Mouse (Mus musculus): ENCODE data around the gene Zmpste24. TPM values are rescaled to one million over a fixed set of nuclear protein-coding genes. Genes with fewer than 3 reads are reported as not detected.
"Not testable (repeated sequence)": the region's sequence is repeated elsewhere in the genome, so short reads cannot be mapped to it uniquely, and the experiment has no call there.

The Zmpste24 gene
- polyA plus RNA-seq (2017; shearing (Covaris generic)): 10 to 100 TPM; 45.4 to 46.3 TPM

DNA sequence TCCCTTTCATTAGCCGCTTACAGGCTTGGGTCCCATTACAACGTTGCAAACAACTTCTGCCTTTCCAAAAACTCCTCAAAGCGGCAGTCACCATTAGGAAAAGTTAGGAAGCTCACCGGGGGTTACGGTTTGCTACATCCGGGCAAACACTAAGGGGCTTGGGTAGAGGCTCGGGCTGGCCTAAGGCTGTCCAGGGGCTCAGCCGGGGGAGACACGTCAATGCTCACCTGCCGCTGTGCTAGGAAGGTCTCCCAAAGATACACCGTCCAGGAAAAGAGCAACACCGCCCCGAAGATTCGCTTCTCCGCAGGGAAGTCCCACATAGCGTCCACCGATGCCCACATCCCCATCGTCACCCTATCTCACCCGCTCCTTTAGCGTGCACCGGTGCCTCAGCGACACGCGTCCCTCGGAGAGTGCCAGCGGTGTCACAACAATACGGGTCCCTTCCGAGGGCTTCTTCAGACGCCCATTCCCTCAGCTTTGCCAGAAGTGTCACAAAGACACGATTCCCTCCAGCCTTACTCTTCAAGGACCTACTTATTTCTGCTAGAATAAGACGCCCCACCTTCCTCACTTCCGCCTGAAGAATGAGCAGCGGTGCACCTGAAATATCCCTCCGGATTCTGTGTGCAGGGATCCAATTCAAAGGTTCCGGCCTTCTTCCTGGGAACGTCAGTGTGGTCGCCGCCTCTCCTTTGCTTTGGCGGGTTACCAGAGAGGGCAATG lies at the start of gene Zmpste24:
Zmpste24 (minus strand) TSS at position 592 of the 729 bp plus-strand sequence.
- peak; percentile 84 for ATAC-seq

DNA sequence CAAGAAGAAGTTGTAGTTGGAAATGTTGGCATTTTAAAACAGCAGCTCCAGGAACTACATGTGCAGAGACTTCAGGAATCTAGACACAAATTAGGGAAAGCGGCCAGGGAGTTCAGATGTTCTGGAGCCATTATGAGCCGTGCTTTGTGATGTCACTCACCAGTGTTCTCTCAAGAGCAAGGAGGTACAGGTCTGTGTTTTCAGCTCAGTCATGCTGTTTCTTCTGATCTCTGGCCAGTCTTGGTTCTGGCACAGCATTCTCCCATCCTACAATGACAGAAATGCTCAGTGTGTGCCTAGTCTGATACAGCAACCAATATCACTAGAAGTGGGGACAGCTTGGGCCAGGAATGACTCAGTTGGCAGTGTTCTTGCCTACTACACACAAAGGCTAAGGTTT lies 11.1 kb upstream of the Zmpste24 start, which contains the start of gene Tmco2:
Tmco2 (minus strand) TSS at position 101 of the 400 bp plus-strand sequence.
- ATAC-seq: no peak

DNA sequence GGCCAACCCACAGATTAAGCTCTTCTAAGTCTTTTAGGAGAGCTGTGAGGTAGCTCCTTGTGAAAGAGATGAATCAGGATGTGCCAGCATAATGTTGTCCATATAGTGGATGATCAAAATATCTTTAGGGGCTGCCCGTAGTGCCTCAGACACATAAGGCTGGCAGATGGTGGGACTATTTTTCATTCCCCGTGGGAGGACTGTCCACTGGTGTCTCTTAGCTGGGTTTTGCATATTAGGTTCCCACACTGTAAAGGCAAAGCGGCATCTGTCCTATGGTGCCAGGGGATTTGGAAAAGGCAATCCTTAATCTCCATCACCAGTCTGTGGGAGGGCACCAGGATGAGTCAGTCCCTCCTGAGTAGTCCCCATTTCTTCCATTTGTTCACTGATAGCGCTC lies 5.3 kb upstream of the Zmpste24 start:
- no peak for ATAC-seq

DNA sequence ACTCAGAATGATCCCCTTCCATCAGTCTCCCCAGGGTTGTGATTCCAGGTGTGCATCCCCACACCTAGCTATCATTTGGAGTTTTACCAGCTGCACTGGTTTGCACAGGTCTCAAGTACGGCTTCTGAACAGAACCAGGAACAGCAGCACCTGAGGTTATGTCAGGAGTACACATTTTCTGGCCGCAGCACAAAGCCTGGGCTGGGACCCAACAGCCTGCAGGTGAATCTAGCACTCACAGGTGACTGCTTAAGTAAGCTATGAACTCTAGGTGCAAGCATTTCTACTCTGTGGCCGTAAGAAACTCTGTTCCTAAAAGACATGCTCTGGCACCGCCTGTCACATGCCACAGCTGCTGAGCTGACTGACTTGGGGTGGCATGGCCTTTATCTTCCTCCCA lies 7.8 kb downstream of the Zmpste24 start:
- no peak for ATAC-seq

DNA sequence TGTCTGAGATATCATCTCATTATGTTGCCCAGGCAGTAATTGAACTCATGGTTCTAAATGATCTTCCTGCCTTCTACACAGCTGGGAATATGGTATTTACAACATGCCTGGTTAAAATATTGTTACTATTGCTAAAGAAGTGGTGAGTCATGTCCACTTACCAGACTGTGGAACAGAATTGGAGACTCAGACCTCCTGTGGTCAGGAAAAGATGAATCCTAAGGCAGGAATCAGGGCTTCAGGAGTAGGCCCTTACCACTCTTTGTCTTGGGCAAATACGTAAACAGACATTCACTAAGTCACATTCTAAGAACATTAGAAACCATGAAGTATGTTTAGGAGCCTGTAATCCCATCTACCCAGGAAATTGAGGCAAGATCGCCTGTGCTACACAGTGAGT lies 9.3 kb downstream of the Zmpste24 start:
- no peak for ATAC-seq

DNA sequence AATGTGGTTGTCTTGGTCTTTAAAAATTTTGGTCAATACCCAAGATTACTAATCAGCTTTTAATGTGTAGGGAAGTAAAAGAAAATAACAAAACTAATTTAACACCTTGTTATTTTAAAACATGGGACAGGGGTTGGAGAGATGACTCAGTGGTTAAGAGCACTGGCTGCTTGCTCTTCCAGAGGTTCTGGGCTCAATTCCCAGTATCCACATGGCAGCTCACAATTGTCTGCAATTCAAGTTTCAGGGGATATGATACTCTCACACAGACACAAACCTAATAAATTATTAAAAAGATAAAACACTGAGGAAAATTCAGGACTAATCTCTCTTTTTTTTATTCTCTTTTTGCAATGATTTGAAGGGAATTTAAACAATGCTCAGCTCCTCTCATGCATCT lies 13.5 kb downstream of the Zmpste24 start:
- no peak for ATAC-seq

DNA sequence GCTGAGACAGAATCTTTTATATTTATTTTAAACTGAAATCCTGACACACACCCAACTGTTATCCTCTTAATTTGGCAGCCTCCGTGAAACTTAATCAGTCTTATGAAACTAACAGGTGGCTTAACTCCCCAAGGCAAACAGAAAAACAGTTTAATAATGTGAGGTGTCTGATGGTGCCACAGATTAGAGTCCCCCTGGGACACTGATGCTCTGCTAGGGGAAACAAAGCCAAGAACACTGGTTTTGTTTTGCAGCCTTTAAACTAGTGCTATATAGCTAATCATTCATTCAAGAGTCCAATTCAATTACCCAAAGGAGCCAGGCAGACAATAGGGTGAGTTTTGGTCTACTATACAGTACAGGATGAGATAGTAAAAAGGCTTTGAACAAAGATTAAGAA lies 17.6 kb downstream of the Zmpste24 start:
- ATAC-seq: no peak

DNA sequence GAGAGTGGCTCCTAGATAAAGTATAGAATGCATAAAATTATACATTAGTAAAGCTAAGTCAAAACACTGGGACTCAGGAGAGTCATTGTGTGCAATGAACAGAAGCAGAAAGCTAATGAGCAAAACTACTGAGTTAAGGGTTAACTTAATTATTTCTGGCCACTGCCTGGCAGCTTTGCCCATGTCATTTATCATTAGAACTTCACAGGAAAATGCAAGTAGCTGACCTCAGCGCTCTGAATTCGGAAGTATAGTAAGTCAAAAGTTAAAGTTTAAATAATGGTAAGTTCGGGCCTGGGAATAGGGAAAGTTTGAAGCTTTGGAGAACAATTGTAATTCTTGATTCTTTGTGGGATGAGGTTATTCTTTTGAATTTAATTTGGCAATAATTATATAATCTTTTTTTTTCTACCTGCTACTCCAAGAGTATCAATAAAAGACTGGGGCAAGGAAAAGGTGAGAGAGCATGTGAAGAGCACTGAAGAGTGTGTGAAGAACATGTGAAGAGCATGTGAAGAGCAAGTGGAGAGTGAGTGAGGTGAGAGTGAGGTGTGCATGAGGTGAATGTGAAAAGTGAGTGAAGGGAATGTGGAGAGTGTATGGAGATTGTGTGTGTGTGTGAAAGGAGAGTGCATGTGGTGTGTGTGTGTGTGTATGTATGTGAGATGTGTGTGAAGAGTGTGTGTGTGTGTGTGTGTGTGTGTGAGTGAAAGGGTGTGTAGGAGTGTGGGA lies 20.0 kb downstream of the Zmpste24 start:
- no peak for ATAC-seq

DNA sequence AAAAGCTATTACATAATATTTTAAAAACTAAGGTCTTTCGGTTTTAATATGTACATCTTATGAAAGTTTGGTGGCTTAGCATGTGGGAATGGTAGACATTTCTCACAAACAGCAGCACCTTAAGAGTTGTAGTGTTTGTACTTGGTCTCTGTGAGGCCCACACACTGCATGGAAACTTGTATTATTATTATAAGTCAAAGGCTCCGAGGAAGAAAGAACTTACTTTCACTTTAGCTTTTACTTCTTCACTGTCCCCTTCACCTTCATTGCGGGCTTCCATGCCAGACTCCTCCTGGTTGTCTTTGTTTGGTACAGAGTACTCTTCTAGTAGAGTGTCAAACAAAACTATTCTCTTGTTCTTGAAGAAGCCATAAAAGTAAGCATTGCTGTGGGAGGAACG lies 23.8 kb downstream of the Zmpste24 start:
- ATAC-seq: peak; percentile 63

DNA sequence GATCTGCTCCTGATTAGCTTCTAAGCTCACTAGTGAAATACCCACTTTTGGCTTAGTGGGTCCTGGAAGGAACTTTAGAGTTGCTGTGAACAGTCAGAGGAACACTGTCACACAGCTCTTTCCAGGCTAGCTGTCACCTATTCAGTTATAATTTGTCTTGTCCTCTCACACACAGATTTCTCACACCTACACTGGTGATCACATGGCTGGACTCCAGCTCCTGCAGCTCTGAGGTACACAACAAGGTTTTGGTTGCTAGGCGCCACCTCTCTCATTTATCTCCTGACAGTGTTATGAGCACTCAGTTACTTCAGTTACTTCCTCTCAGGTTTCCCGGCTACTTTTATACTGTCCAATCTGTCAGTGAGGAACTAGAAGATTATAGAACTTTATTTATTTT lies 32.7 kb downstream of the Zmpste24 start:
- ATAC-seq: no peak

DNA sequence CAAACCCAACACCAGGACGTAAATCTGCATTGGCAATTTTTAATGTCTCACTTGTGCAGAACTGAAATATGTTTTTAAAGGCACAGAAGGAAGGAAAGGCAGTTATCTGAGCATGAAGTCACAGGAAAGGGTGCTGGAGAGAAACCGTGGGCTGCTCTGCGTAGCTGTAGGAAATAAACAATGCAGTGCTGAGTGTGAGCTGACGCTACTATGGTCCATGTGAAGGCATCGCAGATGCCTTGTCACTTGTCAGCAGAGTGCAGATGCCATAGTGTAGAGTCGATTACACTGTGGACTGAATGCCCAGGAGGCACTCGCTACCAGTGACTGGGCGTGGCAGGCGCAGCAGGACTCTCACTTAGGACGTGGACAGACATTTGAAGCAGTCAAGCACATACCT lies 38.8 kb downstream of the Zmpste24 start:
- ATAC-seq: not testable (repeated sequence)

DNA sequence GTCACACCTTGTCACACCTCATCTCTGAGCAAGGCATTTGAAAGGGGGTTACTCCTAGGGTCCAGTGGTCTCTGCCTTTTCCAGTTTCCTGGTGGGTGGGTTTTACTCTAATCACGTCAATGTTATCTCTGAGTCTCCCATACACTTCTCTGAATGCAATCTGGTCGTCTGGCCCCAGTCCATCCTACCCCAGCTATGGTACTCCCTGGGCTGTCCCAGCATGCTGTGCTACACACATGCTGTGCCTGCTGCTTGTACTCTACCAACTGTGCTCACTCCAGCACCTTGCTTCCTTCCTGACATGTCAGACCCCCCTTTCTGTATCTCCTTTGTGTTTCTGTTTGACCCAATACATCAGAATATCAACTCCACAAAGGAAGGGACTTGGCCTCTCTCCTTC lies 41.0 kb downstream of the Zmpste24 start:
- ATAC-seq: no peak

DNA sequence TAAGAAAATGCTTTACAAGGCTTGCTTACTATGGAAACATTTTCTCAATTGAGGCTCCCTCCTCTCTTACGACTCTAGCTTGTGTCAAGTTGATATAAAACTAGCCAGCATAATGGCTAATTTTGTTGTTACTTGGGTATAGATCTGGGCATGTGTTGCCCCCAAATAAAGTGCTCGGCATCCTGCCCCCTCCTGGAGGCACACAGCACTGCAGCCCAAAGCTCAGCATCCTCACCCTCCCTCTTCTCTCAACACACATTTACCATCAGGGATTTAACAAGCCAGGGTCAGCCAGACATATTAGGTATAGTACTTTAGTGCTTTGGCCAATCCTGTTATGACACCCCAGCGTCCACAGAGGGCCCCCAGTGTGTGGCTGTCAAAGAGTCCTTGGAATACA lies 41.7 kb downstream of the Zmpste24 start:
- no peak for ATAC-seq

DNA sequence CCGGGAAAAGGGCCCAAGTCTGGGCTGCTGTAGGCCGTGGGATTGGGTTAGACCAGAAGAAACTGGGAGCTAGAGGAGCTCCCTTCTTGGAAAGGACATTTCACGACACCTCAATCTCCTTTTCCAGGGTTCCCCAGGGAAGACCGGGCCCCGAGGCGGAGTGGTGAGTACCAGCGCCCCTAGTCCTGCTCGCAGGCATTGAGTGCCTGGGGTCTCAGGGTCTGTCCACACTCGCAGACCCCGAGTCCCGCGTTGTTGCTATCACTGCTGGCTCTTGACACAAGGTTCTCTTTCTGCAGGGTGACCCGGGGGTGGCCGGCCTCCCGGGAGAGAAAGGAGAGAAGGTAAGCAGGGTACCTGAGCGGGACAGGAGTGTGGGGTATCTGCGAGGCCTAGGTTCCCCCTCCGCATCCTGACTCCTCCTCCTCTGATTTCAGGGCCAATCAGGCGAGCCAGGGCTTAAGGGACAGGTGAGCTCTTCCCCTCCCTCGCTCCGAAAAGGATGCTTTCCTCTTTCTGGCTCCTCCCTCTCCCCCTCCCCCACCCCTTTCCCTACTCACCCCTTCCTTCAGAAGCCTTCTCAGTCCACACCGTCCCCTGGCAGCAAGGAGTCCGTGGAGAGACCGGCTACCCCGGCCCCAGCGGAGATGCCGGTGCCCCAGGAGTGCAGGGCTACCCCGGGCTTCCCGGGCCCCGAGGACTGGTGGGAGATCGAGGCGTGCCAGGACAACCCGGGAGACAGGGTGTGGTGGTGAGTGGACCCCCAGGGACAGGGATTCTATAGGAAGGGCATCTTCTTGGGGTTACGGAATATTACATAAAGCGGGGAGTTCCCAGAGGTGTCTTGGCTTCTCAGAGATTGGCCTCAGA lies 45.4 kb downstream of the Zmpste24 start:
- no peak for ATAC-seq

DNA sequence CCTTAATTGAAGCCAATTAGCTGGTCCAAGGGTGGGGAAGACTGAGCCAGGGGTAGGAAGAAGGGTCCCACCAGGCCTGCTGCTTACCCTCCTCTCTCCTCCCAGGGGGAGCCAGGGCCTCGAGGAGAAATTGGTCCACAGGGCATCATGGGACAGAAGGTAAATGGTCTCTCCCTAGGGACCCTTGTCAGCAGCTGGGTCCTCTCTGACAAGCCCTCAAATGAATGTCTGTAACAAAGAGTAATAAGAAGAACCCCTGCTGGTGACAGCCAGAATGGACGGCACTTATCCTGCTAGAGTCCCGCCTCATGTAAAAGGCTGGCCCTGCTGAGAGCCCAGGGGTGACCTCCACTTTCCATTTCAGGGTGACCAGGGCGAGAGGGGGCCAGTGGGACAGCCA lies 46.2 kb downstream of the Zmpste24 start:
- no peak for ATAC-seq

DNA sequence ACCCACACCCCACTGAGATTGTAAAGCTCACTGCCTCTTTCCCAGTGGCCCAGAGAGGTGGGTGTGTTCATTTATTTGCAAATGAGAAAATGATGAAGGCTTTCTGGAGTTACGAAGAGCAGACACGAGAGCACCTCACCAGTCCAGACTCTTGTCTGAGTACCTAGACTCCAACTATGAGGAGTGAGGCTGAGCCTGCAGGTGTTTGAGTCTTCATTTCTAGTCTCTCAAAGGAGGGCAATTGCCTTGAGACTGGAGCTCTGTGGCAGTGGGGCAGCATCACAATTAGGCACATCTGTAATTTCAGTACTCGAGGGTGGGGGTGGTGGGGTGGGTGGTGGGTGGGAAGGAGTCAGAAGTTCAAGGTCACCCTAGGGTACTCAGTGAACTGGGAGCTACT lies 55.1 kb downstream of the Zmpste24 start:
- no peak for ATAC-seq

DNA sequence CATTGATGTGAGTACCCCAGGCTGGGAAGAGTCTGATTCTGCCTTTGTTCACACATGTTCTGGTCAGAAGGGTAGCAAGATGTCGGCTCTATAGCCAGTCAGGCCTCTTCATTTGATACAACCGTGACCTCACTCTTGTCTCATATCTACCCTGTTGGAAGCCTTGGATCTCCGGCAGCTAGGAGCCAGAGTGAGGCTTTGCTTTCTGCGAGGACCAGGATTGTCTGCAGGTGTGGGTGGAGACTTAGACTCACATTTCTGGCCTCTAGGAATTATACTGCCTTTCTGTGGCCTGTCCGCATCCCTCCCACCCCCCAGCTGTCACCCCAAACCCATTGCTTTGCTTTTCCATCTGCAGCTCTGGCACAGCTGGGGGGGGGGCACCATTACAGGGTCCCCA lies 55.6 kb downstream of the Zmpste24 start:
- no peak for ATAC-seq

DNA sequence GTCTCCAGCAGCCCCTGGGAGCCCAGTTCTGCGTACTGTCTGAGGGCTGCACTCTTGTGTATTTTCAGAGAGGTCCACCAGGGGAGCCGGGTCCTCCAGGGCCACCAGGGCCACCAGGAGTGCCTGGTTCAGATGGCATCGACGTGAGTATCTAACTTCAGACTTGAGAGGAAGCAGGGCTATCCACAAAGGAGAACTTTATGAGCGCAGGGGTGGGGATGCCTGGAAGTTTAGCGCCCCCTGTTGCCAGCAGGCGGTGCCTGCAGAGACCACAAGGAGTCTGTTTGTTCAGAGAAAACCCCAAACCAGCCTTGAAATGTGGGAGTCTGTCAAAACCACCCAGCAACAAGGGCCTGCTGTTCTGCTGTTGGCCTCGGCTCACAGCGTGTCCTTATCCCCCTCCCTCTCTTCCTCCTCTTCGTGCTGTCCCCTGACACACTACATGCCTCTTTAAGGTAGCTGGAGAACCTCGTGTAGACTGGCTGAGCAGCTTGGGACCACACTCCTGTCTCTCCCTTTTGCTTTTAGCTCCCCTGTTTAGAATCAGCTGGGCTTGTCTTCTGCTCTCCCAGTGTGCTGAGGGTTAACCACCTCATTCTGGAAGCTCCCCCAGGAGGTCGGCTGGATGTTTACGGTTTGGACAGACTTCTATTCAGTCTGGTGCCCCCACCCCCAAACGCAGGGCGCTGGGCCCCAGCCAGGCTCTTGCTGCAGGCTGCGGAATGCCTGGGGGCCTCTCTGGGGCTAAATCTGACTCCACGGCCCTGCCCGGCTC lies 57.0 kb downstream of the Zmpste24 start:
- ATAC-seq: peak; percentile 68

DNA sequence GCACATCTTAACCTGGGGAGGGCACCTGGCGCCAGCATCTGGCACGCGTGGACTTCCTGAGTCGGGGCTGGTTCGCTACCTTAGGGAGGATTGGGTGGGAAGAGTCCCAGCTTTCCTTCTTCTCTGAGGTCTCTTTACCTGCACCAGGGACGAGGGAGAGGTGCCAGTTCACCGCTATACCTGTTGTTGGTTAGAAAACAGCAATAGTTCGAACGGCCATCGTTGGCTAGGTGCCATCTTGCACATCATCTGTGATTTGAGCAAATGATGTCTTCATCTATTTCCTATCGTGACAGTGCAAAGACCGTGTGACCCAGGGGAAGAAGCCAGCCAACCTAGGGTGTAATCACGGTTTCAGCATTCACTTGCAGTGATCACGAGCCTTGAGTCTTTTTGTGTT lies 57.7 kb downstream of the Zmpste24 start:
- no peak for ATAC-seq

DNA sequence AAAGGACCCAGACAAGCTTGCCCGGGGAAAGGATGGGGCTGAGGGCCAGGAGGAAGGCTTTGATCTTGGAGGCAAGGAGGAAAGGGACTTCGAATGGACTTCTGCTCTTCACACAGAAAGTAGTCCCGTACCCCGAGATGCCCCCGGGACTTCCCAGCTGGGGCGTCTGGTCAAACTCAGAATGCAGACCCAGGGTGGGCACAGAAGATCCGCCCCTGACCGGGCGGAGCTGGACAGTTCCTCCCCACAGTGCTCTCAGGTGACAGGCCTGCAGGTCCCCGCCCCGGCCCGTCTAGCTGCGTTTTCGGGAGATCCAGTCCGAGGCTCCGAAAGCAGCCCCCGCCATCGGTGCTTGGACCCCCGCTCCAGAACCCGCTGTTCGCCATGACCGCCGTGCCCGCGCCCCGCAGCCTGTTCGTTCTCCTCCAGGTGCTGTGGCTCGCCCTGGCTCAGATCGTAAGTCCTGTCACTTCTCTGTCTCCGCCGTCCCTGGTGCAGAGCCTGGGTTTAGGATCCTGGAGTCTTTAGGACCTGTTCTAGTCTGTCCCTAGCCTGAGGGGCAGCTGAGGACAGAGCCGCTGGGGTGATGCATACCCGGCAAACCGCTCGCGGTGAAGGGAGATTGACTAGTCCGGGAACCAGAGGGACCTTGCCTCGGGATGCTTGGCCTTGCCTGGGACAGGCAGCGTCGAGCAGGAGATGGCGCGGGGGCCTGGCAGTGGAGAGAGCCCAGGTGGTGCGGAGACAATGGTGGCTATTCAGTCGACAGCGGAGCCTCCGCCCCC lies 58.5 kb downstream of the Zmpste24 start, which contains the start of gene Col9a2:
Col9a2 (plus strand) TSS at position 55 of the 785 bp plus-strand sequence.
- ATAC-seq: no peak

DNA sequence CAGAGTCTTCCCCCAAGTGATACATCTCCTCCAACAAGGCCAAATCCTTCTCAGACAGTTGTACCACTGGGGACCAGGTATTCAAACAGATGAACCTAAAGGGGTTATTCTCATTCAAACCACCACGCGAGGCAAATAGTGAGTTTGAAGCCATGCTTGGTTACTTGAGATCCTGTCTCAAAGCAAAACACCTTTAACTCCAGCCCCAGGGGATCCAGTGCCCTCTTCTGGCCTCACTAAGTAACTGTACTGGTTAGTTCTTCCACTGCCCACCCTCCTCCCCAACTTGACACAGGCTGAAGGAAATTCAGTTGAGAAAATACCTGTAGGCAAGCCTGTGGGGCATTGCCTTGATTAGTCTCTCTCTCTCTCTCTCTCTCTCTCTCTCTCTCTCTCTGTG lies 65.0 kb downstream of the Zmpste24 start:
- ATAC-seq: no peak
